Mouse (Mus musculus) kidney, embryonic 16.5 days (tissue): ENCODE results near the gene Nme6. TPM values are rescaled to one million over a fixed set of nuclear protein-coding genes. Genes with fewer than 3 reads are reported as not detected.
A peak's percentile ranks its signal among the peaks of the same experiment; 100 is the strongest.

ENCODE experiments used
- ATAC-seq: fragments of 200-750 bp; cut with Nextera tagmentation; 2 replicates; pipeline ENCODE4 v1.8.0; 2017; ENCODE audit warnings: moderate TSS enrichment; ENCODE audit not compliant: low FRiP score, low TSS enrichment
- H3K27ac ChIP-seq: fragments of 300-500 bp; sonication (generic); 2 replicates; pipeline ENCODE4 v1.5.1; 2014; ENCODE audit warnings: low read length
- H3K27me3 ChIP-seq: fragments of 300-500 bp; sonication (generic); 2 replicates; pipeline ENCODE4 v1.6.1; 2014; ENCODE audit warnings: low read length, control low read depth, mixed read lengths; ENCODE audit not compliant: insufficient read depth
- H3K36me3 ChIP-seq: fragments of 300-500 bp; sonication (generic); 2 replicates; pipeline ENCODE4 v1.6.1; 2014; ENCODE audit warnings: low read length, control low read depth, mixed read lengths; ENCODE audit not compliant: insufficient read depth
- H3K4me1 ChIP-seq: fragments of 300-500 bp; sonication (generic); 2 replicates; pipeline ENCODE4 v1.6.1; 2014; ENCODE audit warnings: low read length, control low read depth, mixed read lengths; ENCODE audit not compliant: insufficient read depth
- H3K4me2 ChIP-seq: fragments of 300-500 bp; sonication (generic); replicated peaks from 2 replicates; pipeline ENCODE4 v1.6.1; 2014; ENCODE audit warnings: low read depth, low read length
- H3K4me3 ChIP-seq: fragments of 300-500 bp; sonication (generic); 2 replicates; pipeline ENCODE4 v1.5.1; 2014; ENCODE audit warnings: mild to moderate bottlenecking, low read length
- H3K9ac ChIP-seq: fragments of 300-500 bp; sonication (generic); replicated peaks from 2 replicates; pipeline ENCODE4 v1.6.1; 2014; ENCODE audit warnings: low read length
- H3K9me3 ChIP-seq: fragments of 300-500 bp; sonication (generic); 2 replicates; pipeline ENCODE4 v1.6.1; 2016; ENCODE audit warnings: low read length, control low read depth
- WGBS: fragments of 180-500 bp; shearing (Covaris S2); extraction: QIAGEN DNeasy Blood & Tissue Kit; methylation state at CpG from one replicate; pipeline ENCODE4 v1.1.7; 2014; 5-methylcytosine and 5-hydroxymethylcytosine counted together
- polyA plus RNA-seq: library from polyadenylated mRNA; unstranded; fragments of >200 nt; fragmentation: Nextera tagmentation; extraction: Ambion mirVana; gene quantifications from 2 replicates; pipeline ENCODE4 v1.2.1, GENCODE M21; 2015

Gene Nme6
- polyA plus RNA-seq, 1 experiment from 2014 or later, result 77.8 TPM

DNA sequence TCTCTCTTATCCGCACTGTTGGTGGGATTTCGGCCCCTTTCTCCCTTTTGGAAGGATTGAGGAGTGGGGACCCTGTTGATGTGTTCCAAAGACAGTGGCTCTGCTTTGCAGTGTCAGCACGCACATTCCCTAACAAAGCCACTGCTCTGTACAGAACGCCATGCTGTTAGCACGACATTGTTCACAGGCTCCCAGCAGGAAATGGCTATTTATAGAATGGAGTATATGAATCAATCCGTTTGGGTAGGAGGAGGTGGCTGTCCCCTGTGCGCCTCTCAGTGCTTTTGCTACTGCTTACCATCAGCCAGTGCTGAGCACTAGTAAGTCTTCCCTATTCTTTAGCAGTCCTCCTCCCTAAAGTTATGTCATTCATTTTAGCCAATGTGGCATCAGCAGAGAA, 19.1 kb upstream of the Nme6 start:
- Histone ChIP-seq H3K27ac (peak overlapping the region; percentile 53; the same call in 1 of the 2 replicates), H3K4me2 (no peak overlapping the region), H3K4me3 (no peak overlapping the region), H3K9ac (no peak overlapping the region), H3K9me3 (no peaks in the 10 kb centered on the region), H3K27me3 (no peaks in the 10 kb centered on the region), H3K4me1 (peaks cover 10% of the 10 kb centered on the region; the same call in 1 of the 2 replicates), H3K36me3 (no peaks in the 10 kb centered on the region)
- WGBS, result 49% methylated on average over 7 of the region's 7 CpGs
- peak; percentile 82; the same call in 1 of the 2 replicates for ATAC-seq

DNA sequence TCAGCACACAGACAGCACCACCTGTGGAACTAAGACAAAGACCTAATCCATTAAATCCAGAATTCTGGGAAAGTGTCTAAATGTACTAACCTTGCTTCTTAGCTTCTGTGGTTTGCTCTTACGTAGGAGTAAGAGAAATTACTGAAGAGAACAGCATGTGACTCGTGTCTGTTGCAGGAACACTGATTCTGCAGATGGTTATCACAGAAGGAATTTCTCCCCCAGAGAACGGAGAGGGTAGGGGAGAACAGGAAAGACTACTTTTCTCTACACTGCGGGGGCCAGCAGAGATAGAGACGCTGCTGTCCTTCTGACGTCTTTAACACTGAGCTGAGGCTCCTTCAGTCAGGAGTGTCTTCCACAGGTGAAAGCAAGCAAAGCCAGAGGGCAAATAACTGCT, 16.2 kb upstream of the Nme6 start:
- WGBS, result 52% methylated on average over 6 of the region's 6 CpGs
- Histone ChIP-seq H3K4me3 (no peak overlapping the region), H3K4me2 (no peak overlapping the region), H3K9me3 (no peaks in the 10 kb centered on the region), H3K27ac (peak overlapping the region; percentile 29; the same call in 1 of the 2 replicates), H3K4me1 (0 out of 2 replicates have a peak, but pooled peaks cover 9% of the 10 kb centered on the region), H3K36me3 (no peaks in the 10 kb centered on the region), H3K9ac (no peak overlapping the region), H3K27me3 (no peaks in the 10 kb centered on the region)
- no peak for ATAC-seq

DNA sequence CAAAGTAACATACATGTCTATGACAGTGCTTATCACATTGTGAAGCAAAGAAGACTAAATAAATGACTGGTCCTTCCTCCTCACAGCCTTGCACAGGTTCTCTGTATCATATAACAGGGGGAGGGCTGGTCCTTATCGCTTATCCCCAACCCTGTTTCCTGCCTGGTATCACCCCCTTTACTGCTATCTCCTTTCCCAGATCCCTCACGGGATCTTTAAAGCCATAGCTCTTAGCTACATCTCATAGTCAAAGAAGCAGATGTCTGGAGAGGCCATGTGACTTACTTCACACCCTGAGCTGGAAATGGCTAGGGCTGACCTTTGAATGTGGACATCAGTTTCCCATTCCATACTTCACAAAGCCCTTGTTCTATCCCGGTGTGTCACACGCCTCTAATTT, 6.8 kb upstream of the Nme6 start:
- H3K9me3 ChIP-seq, result no peaks in the 10 kb centered on the region
- no peaks in the 10 kb centered on the region for H3K4me1 ChIP-seq
- ATAC-seq, result no peak
- no peak overlapping the region for H3K27ac ChIP-seq
- no peak overlapping the region for H3K4me2 ChIP-seq
- H3K4me3 ChIP-seq, result no peak overlapping the region
- no peaks in the 10 kb centered on the region for H3K27me3 ChIP-seq
- H3K9ac ChIP-seq, result no peak overlapping the region
- 57% methylated on average over 4 of the region's 4 CpGs for WGBS
- H3K36me3 ChIP-seq, result peaks cover 5% of the 10 kb centered on the region

DNA sequence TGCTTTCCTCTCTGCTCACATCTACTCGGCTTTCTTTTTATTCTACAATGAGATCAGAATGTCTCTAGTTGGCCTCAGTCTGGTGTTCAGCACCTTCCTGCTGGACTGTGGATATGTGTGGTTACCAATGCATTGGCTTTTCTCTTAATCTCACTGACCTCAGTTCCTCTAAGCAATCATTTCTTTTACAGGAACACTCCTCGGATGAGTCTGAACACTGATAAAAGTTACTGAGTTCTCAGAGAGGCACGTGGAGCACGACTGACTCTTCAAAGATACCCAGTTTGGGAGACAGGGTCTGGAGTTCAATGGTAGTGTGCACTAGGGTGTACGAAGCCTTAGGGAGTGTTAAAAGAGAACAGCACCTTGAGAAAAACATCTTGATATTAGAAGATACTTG, 6.4 kb upstream of the Nme6 start:
- 76% methylated on average over 5 of the region's 5 CpGs for WGBS
- Histone ChIP-seq H3K9me3 (no peaks in the 10 kb centered on the region), H3K36me3 (peaks cover 5% of the 10 kb centered on the region), H3K27ac (no peak overlapping the region), H3K4me2 (no peak overlapping the region), H3K9ac (no peak overlapping the region), H3K4me1 (no peaks in the 10 kb centered on the region), H3K27me3 (no peaks in the 10 kb centered on the region), H3K4me3 (no peak overlapping the region)
- no peak for ATAC-seq

DNA sequence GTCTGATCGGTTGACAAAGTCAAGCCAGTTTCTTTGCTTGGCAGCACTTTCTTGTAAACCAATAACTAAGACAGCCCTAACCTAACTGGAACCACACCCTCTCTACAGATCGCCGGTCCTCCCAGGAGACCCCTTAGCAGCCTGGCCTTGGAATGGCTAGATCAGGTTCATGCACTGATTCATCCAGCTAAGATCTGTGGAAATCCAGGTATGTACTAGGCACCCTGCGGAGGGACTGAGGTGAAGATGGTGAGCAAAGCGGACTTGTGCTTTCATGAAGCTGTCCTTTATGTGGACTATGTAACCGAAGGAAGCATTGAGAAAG, 501 bp downstream of the Nme6 start:
- 11% methylated on average over 6 of the region's 6 CpGs for WGBS
- H3K4me3 ChIP-seq, result peak overlapping the region; percentile 61
- peak overlapping the region; percentile 76; the same call in 1 of the 2 replicates for H3K27ac ChIP-seq
- H3K4me2 ChIP-seq, result peak overlapping the region; percentile 82
- H3K9me3 ChIP-seq, result no peaks in the 10 kb centered on the region
- no peaks in the 10 kb centered on the region for H3K27me3 ChIP-seq
- peak overlapping the region; percentile 76 for H3K9ac ChIP-seq
- H3K36me3 ChIP-seq, result peaks cover 13% of the 10 kb centered on the region
- ATAC-seq, result peak; percentile 78
- H3K4me1 ChIP-seq, result peaks cover 8% of the 10 kb centered on the region

DNA sequence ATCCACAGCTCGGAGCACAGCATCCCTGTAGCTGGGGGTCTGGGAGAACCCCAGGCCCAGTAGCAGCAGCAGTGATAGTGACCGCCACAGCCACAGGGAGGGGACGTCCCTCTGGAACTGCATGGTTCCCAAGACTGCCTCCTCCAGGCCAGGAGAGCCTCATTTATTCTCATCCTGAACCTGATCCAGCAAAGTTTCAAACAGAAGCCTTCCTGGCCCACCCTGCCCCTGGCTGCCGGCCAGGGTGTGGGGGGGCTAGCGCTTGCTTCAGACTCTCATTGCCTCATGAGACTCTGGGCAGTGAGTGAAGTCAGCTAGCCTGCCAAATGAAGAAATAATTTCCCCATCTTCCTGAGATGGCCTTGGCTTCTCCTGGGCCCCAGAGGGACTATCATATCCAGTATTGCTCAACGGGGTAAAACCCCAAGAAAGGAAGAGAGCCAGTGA, 16.8 kb downstream of the Nme6 start, which contains the start of gene Camp:
TSS of gene Camp (minus strand) at position 306 of the 447 bp plus-strand sequence.
- Histone ChIP-seq H3K9me3 (no peaks in the 10 kb centered on the region), H3K4me3 (no peak within 1 kb of the TSS), H3K27ac (no peak within 1 kb of the TSS), H3K9ac (no peak within 1 kb of the TSS), H3K4me2 (no peak within 1 kb of the TSS), H3K36me3 (no peaks in the 10 kb centered on the region), H3K27me3 (no peaks in the 10 kb centered on the region), H3K4me1 (no peaks in the 10 kb centered on the region)
- peak; percentile 61 for ATAC-seq
- 50% methylated on average over 6 of the region's 6 CpGs for WGBS

DNA sequence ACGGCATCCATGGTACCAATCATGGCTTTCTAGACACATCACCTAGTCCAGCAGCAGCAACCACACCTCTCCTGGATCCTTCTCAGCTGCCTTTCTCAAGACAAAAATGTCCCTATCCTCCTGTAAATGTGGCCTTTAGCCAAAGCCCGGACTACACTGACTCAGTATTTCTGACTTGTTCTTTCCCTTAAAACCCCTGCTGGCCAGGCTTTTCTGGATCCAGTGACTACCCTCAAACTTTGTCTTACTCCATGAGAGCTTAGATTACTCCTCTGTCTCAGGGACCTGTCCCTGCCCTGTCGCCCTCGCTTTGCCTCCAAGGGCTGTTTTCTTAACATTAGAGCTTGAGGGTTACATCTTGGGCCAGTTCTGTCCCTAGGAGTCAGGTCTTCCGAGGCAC, 17.6 kb downstream of the Nme6 start:
- Histone ChIP-seq H3K27me3 (no peaks in the 10 kb centered on the region), H3K4me3 (no peak overlapping the region), H3K27ac (no peak overlapping the region), H3K4me2 (no peak overlapping the region), H3K4me1 (no peaks in the 10 kb centered on the region), H3K9me3 (no peaks in the 10 kb centered on the region), H3K9ac (no peak overlapping the region), H3K36me3 (no peaks in the 10 kb centered on the region)
- ATAC-seq, result no peak
- WGBS, result 90% methylated on average over 5 of the region's 5 CpGs

DNA sequence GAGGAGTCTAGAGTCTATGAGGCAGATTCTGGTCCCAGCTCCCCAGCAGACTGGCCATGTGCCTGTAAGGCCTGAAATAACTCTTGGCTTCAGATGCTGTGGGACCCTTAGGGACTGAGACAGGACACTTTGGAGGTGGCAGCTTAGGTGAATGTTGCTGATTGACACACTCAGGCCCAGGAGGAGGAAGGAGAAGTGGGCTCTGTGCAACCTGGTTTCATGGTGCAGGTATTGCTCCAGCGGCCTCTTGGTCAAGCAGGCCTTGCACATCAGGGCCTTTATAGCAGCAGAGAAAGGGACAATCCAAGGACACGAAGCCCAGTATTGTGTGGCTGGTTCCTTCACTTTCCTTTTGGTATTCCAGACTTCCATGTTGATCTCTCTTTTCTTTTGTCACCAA, 21.8 kb downstream of the Nme6 start:
- H3K9ac ChIP-seq, result no peak overlapping the region
- H3K36me3 ChIP-seq, result no peaks in the 10 kb centered on the region
- no peaks in the 10 kb centered on the region for H3K4me1 ChIP-seq
- no peak overlapping the region for H3K27ac ChIP-seq
- ATAC-seq, result no peak
- 90% methylated on average over 2 of the region's 2 CpGs for WGBS
- H3K4me2 ChIP-seq, result no peak overlapping the region
- no peaks in the 10 kb centered on the region for H3K9me3 ChIP-seq
- no peaks in the 10 kb centered on the region for H3K27me3 ChIP-seq
- no peak overlapping the region for H3K4me3 ChIP-seq

DNA sequence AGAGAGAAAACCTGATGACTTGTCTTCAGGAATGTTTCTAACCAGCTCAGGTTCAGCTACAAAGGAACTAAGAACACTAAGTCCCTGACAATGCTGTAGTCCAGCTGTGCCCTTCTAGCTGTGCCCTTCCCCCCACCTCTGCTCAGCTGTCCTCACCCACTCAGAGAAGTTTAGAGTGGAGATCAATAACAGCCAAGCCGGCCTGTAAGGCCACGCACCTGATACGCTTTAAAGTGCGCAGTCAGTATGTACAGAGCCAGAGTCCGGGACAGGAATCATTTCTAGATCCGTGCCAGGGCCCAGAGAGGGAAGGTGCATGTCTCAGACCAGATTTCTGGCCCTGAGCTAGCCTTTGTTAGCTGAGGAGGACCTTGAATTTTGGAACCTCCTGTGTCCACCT, 23.4 kb downstream of the Nme6 start:
- no peak for ATAC-seq
- no peak overlapping the region for H3K27ac ChIP-seq
- H3K36me3 ChIP-seq, result no peaks in the 10 kb centered on the region
- no peaks in the 10 kb centered on the region for H3K9me3 ChIP-seq
- WGBS, result 86% methylated on average over 6 of the region's 6 CpGs
- no peak overlapping the region for H3K9ac ChIP-seq
- H3K4me1 ChIP-seq, result no peaks in the 10 kb centered on the region
- no peak overlapping the region for H3K4me3 ChIP-seq
- no peak overlapping the region for H3K4me2 ChIP-seq
- no peaks in the 10 kb centered on the region for H3K27me3 ChIP-seq

DNA sequence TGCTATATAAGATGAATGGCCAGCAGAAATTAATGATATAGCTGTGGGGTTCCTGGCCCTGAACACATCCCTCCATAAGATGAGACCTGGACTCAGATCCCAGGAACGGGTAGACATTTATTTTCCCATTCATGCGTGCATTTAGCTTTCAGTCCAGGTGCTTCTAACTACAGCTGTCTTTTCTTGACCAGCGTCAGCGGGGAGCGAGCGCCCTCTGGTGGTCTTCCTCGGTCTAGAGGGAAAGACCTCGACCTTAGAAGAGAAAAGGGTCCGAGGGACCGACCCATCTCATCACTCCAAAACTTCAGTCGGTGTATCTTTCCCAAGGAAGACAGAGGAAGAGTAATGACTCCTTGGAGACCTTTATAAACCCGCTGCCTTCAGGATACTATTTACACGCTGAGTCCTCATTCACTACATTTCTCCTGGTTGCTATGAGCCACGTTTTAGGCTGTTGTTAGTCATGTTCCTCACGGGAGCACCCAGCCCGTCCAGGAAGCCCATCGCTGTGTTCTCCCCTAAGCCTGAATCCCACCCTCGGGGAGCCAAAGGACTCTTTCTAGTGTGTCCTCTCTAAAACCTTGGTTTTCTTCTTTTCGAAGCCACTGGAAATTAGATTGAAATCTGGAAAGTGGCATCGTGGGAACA, 30.0 kb downstream of the Nme6 start:
- Histone ChIP-seq H3K9me3 (no peaks in the 10 kb centered on the region), H3K36me3 (no peaks in the 10 kb centered on the region), H3K27ac (no peak overlapping the region), H3K4me3 (no peak overlapping the region), H3K9ac (no peak overlapping the region; the same call in 1 of the 2 replicates), H3K27me3 (no peaks in the 10 kb centered on the region), H3K4me1 (no peaks in the 10 kb centered on the region), H3K4me2 (peak overlapping the region; percentile 29)
- peak; percentile 76; the same call in 1 of the 2 replicates for ATAC-seq
- 17% methylated on average over 20 of the region's 20 CpGs for WGBS
